Mouse (Mus musculus): ENCODE data around the gene Rhot1. TPM values are rescaled to one million over a fixed set of nuclear protein-coding genes. Genes with fewer than 3 reads are reported as not detected.
A peak's percentile ranks its signal among the peaks of the same experiment; 100 is the strongest.

Gene Rhot1
- polyA plus RNA-seq, 1 experiment from 2014 or later, result 76.2 TPM

- Histone ChIP-seq H3K27ac (replicated peaks) (no peak overlapping the region), H3K27me3 (no peaks in the 10 kb centered on the region), H3K4me3 (no peak overlapping the region), H3K36me3 (peaks cover 83% of the 10 kb centered on the region), H3K4me1 (replicated peaks) (no peaks in the 10 kb centered on the region), H3K9me3 (no peaks in the 10 kb centered on the region), H3K9ac (no peak overlapping the region), H3K4me2 (no peak overlapping the region)
- 92% methylated on average over 3 of the region's 3 CpGs for WGBS
- ATAC-seq (ENCODE audit: low read depth), result no peak
These were observed 39.7 kb downstream of the Rhot1 start for GRCm38 (mm10) chr11:80248531-80248930.

- Histone ChIP-seq H3K36me3 (peaks cover 69% of the 10 kb centered on the region), H3K4me2 (no peak overlapping the region), H3K4me1 (replicated peaks) (no peaks in the 10 kb centered on the region), H3K4me3 (no peak overlapping the region), H3K9ac (no peak overlapping the region), H3K9me3 (no peaks in the 10 kb centered on the region), H3K27ac (replicated peaks) (no peak overlapping the region), H3K27me3 (no peaks in the 10 kb centered on the region)
- no peak for ATAC-seq (ENCODE audit: low read depth)
- 92% methylated on average over 8 of the region's 8 CpGs for WGBS
These were observed 55.3 kb downstream of the Rhot1 start for GRCm38 (mm10) chr11:80264137-80264536.

GRCm38 (mm10) chr11:80271096-80271495 lies 62.3 kb downstream of the Rhot1 start:
- Histone ChIP-seq H3K4me3 (no peak overlapping the region), H3K4me2 (no peak overlapping the region), H3K9me3 (peaks cover 5% of the 10 kb centered on the region; the same call in 1 of the 2 replicates), H3K4me1 (replicated peaks) (no peaks in the 10 kb centered on the region), H3K36me3 (peaks cover 19% of the 10 kb centered on the region), H3K27ac (replicated peaks) (no peak overlapping the region), H3K27me3 (no peaks in the 10 kb centered on the region), H3K9ac (no peak overlapping the region)
- 81% methylated on average over 5 of the region's 5 CpGs for WGBS
- ATAC-seq (ENCODE audit: low read depth), result no peak

GRCm38 (mm10) chr11:80275011-80275410 lies 66.2 kb downstream of the Rhot1 start:
- H3K36me3 ChIP-seq, result no peaks in the 10 kb centered on the region
- no peak overlapping the region for H3K4me3 ChIP-seq
- H3K4me2 ChIP-seq, result no peak overlapping the region

DNA sequence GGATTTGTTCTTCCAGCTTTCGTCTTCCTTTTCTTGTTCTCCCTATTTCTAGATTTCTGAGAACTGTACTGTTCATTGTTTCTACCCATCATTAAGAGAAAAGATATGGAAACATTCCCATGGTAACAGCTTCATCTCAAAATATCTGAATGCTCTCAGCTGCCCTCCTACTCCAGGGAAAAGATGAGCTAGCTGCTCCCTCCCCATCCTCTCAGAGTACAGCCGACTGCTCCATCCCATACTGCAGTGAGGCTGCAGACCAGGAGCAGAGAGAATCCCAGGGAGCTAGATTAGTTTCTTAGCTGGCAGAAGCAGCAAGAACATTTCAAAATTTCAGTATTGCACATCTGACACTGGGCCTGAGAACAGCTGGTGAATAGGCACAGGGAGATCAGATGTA lies 69.2 kb downstream of the Rhot1 start:
- H3K4me3 ChIP-seq, result no peak overlapping the region
- no peak for ATAC-seq (ENCODE audit: low read depth)
- no peaks in the 10 kb centered on the region for H3K36me3 ChIP-seq
- H3K9ac ChIP-seq, result no peak overlapping the region
- no peaks in the 10 kb centered on the region for H3K4me1 ChIP-seq (replicated peaks)
- no peak overlapping the region for H3K4me2 ChIP-seq
- peaks cover 5% of the 10 kb centered on the region; the same call in 1 of the 2 replicates for H3K9me3 ChIP-seq
- no peaks in the 10 kb centered on the region for H3K27me3 ChIP-seq
- no peak overlapping the region for H3K27ac ChIP-seq (replicated peaks)
- 78% methylated on average over 2 of the region's 2 CpGs for WGBS

More at GRCm38 (mm10) chr11:80275011-80275410, 66.2 kb downstream of the Rhot1 start:
- no peak for ATAC-seq (ENCODE audit: low read depth)
- Histone ChIP-seq H3K9me3 (peaks cover 5% of the 10 kb centered on the region; the same call in 1 of the 2 replicates), H3K27me3 (no peaks in the 10 kb centered on the region), H3K27ac (replicated peaks) (no peak overlapping the region), H3K4me1 (replicated peaks) (no peaks in the 10 kb centered on the region), H3K9ac (no peak overlapping the region)
- 65% methylated on average over 3 of the region's 3 CpGs for WGBS

GRCm38 (mm10) chr11:80283786-80284185 lies 75.0 kb downstream of the Rhot1 start:
- Histone ChIP-seq H3K27me3 (no peaks in the 10 kb centered on the region), H3K27ac (replicated peaks) (no peak overlapping the region), H3K4me3 (no peak overlapping the region), H3K9me3 (no peaks in the 10 kb centered on the region), H3K4me2 (no peak overlapping the region), H3K9ac (no peak overlapping the region), H3K4me1 (replicated peaks) (no peaks in the 10 kb centered on the region), H3K36me3 (no peaks in the 10 kb centered on the region)
- WGBS, result 79% methylated on average over 3 of the region's 3 CpGs
- ATAC-seq (ENCODE audit: low read depth), result no peak

DNA sequence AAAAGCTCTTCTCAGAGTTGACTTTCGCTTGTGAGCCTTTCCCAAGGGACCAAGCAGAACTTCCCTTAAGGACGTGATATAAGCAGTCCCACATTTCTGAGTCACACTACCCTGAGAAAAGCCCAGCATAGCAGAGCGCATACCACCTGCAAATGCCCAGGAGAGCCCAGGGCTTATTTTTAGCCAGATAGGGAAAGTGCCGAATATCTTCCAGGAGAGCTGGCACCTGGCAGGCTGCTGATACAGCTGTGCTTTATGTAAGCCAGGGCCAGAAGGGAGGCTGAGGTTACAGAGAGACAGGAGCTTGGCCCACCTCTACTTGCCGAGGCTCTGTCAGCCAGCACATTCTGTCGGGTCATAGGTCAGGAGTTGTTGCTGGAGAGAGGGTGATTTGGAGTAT lies 75.8 kb downstream of the Rhot1 start:
- no peak overlapping the region for H3K4me3 ChIP-seq
- no peak overlapping the region for H3K9ac ChIP-seq
- ATAC-seq (ENCODE audit: low read depth), result no peak
- no peak overlapping the region for H3K4me2 ChIP-seq
- WGBS, result 56% methylated on average over 6 of the region's 6 CpGs
- no peaks in the 10 kb centered on the region for H3K9me3 ChIP-seq
- H3K36me3 ChIP-seq, result no peaks in the 10 kb centered on the region
- peaks cover 5% of the 10 kb centered on the region for H3K4me1 ChIP-seq (replicated peaks)
- H3K27ac ChIP-seq (replicated peaks), result no peak overlapping the region
- H3K27me3 ChIP-seq, result no peaks in the 10 kb centered on the region

GRCm38 (mm10) chr11:80287150-80287549 lies 78.3 kb downstream of the Rhot1 start:
- no peak overlapping the region for H3K4me3 ChIP-seq
- H3K4me1 ChIP-seq (replicated peaks), result peaks cover 21% of the 10 kb centered on the region
- no peak overlapping the region for H3K9ac ChIP-seq
- ATAC-seq (ENCODE audit: low read depth), result no peak
- H3K4me2 ChIP-seq, result no peak overlapping the region
- no peaks in the 10 kb centered on the region for H3K27me3 ChIP-seq
- no peaks in the 10 kb centered on the region for H3K9me3 ChIP-seq
- 22% methylated on average over 5 of the region's 5 CpGs for WGBS
- H3K36me3 ChIP-seq, result no peaks in the 10 kb centered on the region
- no peak overlapping the region for H3K27ac ChIP-seq (replicated peaks)

GRCm38 (mm10) chr11:80289701-80290445 lies 81.1 kb downstream of the Rhot1 start:
- Histone ChIP-seq H3K27me3 (no peaks in the 10 kb centered on the region), H3K4me2 (peak overlapping the region; percentile 65), H3K4me1 (replicated peaks) (peaks cover 41% of the 10 kb centered on the region), H3K36me3 (no peaks in the 10 kb centered on the region), H3K4me3 (peak overlapping the region; percentile 39), H3K9ac (peak overlapping the region; percentile 68), H3K27ac (replicated peaks) (peak overlapping the region; percentile 91), H3K9me3 (no peaks in the 10 kb centered on the region)
- 1% methylated on average over 23 of the region's 23 CpGs for WGBS
- ATAC-seq (ENCODE audit: low read depth), result peak; percentile 83

GRCm38 (mm10) chr11:80291004-80291403 lies 82.2 kb downstream of the Rhot1 start:
- ATAC-seq (ENCODE audit: low read depth), result no peak
- Histone ChIP-seq H3K27ac (replicated peaks) (peak overlapping the region; percentile 91; the same call in 1 of the 2 replicates), H3K9ac (no peak overlapping the region), H3K36me3 (no peaks in the 10 kb centered on the region), H3K4me3 (no peak overlapping the region), H3K4me1 (replicated peaks) (peaks cover 50% of the 10 kb centered on the region), H3K27me3 (no peaks in the 10 kb centered on the region), H3K9me3 (no peaks in the 10 kb centered on the region), H3K4me2 (no peak overlapping the region)
- 90% methylated on average over 2 of the region's 2 CpGs for WGBS

- H3K4me3 ChIP-seq, result no peak overlapping the region
- H3K4me2 ChIP-seq, result 0 out of 2 replicates have a peak overlapping the region, but pooled peaks have one; percentile 7
- no peaks in the 10 kb centered on the region for H3K36me3 ChIP-seq
- H3K9ac ChIP-seq, result 0 out of 2 replicates have a peak overlapping the region, but pooled peaks have one; percentile 31
- ATAC-seq (ENCODE audit: low read depth), result peak; percentile 79
- H3K9me3 ChIP-seq, result no peaks in the 10 kb centered on the region
- H3K27me3 ChIP-seq, result peaks cover 6% of the 10 kb centered on the region; the same call in 1 of the 2 replicates
- WGBS, result 7% methylated on average over 7 of the region's 7 CpGs
- H3K27ac ChIP-seq (replicated peaks), result peak overlapping the region; percentile 95
- H3K4me1 ChIP-seq (replicated peaks), result peaks cover 50% of the 10 kb centered on the region
These were observed 83.6 kb downstream of the Rhot1 start for GRCm38 (mm10) chr11:80292463-80292862.

GRCm38 (mm10) chr11:80295066-80295465 lies 86.2 kb downstream of the Rhot1 start:
- Histone ChIP-seq H3K27ac (replicated peaks) (0 out of 2 replicates have a peak overlapping the region, but pooled peaks have one; percentile 95), H3K27me3 (peaks cover 7% of the 10 kb centered on the region; the same call in 1 of the 2 replicates), H3K9me3 (no peaks in the 10 kb centered on the region), H3K4me2 (no peak overlapping the region), H3K4me3 (no peak overlapping the region), H3K36me3 (no peaks in the 10 kb centered on the region), H3K9ac (no peak overlapping the region), H3K4me1 (replicated peaks) (peaks cover 55% of the 10 kb centered on the region)
- 26% methylated on average over 9 of the region's 9 CpGs for WGBS
- no peak for ATAC-seq (ENCODE audit: low read depth)

Measured in neural tube, embryonic 13.5 days (tissue).